Mouse (Mus musculus): ENCODE measurements around the gene Duoxa2. TPM values are rescaled to one million over a fixed set of nuclear protein-coding genes. Genes with fewer than 3 reads are reported as not detected.

Gene Duoxa2
- polyA plus RNA-seq (2017; shearing (Covaris generic)): not detected

DNA sequence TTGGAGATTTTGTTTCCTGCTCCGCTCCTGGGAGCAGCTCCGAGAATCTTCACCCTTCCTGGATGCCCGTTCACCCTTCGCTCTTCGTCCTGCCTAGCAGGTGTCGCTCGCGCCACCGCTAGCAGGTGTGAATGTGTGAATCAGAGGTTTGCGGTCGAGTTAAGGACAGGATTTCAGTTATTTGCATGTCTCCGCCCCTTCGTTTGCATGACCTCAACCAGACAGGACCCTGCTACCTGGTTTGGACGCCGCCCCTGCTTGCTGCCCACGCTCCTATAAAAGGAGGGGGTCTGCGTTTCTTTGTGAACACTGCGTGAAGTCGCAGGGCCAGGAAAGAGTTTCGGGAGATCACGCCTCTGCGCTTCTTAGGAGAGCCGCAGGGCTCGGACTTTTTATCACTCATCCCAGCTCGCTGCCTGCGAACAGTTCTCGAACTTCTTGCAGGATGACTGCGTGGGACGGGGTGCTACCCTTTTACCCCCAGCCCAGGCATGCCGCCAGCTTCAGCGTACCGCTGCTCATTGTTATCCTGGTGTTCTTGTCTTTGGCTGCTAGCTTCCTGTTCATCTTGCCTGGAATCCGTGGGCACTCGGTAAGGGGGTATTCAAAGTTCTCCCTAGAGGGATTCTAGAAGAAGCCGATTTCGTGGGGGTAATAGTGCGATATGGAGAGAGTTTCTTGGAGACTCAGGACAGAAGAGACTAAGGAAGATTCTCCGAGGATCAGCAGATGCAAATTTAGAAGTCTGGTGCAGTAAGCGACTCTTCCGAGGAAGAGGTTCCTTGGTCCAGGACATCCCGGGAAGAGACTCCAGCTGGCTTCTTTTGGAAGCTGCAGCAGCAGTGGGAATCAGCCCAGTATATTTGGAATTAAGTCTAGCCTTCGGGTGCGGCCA is at the start of gene Duoxa2:
Duoxa2 (plus strand) TSS at position 305 of the 895 bp plus-strand sequence.

DNA sequence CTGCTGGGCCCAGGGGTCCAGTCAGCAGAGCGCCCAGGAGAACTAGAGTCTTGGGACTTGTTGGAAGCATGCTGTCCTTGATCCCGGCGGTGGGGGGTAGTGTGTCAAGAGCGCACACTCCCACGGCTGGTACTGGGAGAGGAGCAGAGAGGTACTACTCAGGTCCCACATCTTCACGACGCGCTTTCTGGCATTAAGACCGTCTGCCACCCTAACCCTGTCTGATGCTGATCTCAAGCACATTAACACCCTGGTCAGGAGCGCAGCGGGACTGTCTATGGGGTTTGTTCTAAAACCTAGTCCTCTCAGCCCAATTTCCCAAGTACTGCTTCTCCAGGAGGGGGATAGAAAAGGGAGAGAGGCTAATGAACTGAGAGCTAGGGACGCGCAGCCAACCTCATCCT is 602 bp upstream of the Duoxa2 start, which contains the start of gene Duox2:
Duox2 (minus strand) TSS at position 354 of the 404 bp plus-strand sequence.

DNA sequence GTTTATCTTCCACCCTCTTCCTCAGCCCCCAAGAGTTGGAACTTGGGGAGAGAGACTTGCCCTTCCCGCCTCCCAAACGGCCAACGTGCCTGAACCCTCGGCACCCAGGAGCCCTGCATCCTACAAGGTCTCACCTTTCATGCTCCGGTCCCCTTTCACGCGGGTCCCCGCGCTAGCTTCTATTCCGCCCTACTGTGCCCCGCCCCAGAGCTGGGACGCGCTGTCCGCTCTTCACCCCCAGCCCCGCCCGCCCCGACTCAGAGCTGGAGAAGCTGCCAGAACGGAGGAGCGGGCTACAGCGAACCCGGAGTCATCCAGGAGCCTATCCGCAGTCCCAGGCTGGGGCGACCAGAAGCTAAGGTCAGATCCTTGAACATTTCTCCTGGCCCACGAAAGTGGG is 14.8 kb downstream of the Duoxa2 start, which contains the start of gene Duoxa1:
Duoxa1 (minus strand) TSS at position 195 of the 400 bp plus-strand sequence.

DNA sequence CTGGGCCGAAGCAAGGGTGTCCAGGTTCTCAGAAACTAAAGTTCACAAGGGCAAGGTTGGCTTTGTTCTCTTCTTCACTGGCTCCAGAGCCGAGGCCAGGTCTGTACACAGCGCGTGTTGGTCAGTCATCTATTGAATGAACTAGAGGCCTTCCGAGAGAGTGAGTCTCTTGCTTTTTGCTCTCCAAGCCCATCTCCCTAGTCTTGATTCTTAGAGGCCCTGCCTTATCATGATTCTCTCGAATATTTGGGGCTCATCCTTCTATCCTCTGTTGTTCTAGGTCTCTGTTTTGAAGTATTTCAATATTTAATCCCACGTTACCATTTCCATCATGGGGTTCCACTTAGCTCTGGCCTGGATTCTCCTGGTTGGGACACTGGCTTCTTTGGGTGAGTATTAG is 16.7 kb downstream of the Duoxa2 start, which contains the start of gene Duox1:
Duox1 (plus strand) TSS at position 301 of the 400 bp plus-strand sequence.

Other genes with a start within 250 kb of the Duoxa2 start
- 22.2 TPM for gene Spg11, start 180.5 kb upstream of the Duoxa2 start, polyA plus RNA-seq (2017; shearing (Covaris generic))
- gene B2m, start 151.2 kb upstream of the Duoxa2 start, polyA plus RNA-seq (2017; shearing (Covaris generic)): 8,183 TPM
- not detected for gene Trim69, start 138.2 kb upstream of the Duoxa2 start, polyA plus RNA-seq (2017; shearing (Covaris generic))
- 1.4 TPM for gene Patl2, start 112.7 kb upstream of the Duoxa2 start, polyA plus RNA-seq (2017; shearing (Covaris generic))
- gene Terb2, start 112.6 kb upstream of the Duoxa2 start, polyA plus RNA-seq (2017; shearing (Covaris generic)): not detected
- 4.1 TPM for gene Sord, start 64.2 kb upstream of the Duoxa2 start, polyA plus RNA-seq (2017; shearing (Covaris generic))
- not detected for gene Duox2, start 451 bp upstream of the Duoxa2 start, polyA plus RNA-seq (2017; shearing (Covaris generic))
- not detected for gene Duoxa1, start 14.8 kb downstream of the Duoxa2 start, polyA plus RNA-seq (2017; shearing (Covaris generic))
- not detected for gene Duox1, start 16.8 kb downstream of the Duoxa2 start, polyA plus RNA-seq (2017; shearing (Covaris generic))
- gene Shf, start 70.3 kb downstream of the Duoxa2 start, polyA plus RNA-seq (2017; shearing (Covaris generic)): 0.94 TPM
- gene Slc28a2, start 127.6 kb downstream of the Duoxa2 start, polyA plus RNA-seq (2017; shearing (Covaris generic)): 274 TPM
- gene Gm14085, start 186.0 kb downstream of the Duoxa2 start, polyA plus RNA-seq (2017; shearing (Covaris generic)): 98.5 TPM